Mouse (Mus musculus) CH12.LX (cell line): ENCODE data around the gene Ccdc138. TPM values are rescaled to one million over a fixed set of nuclear protein-coding genes. Genes with fewer than 3 reads are reported as not detected.

ENCODE experiments used
- DNase-seq: peaks from one replicate; pipeline ENCODE4 v3.0.0-alpha.2; 2013; ENCODE audit errors: extremely low read depth
- H3K27ac ChIP-seq: 2 replicates; pipeline ENCODE4 v1.5.1; 2012; ENCODE audit warnings: low read depth, mild to moderate bottlenecking, control low read depth, moderate library complexity; ENCODE audit not compliant: insufficient read depth
- H3K27me3 ChIP-seq: replicated peaks from 2 replicates; pipeline ENCODE3; 2012; ENCODE audit warnings: inconsistent platforms
- H3K36me3 ChIP-seq, 2 experiments: replicated peaks in 1 of 2; 2 replicates each; pipeline versions ENCODE3 to v1.6.1; 2012; ENCODE audit warnings: inconsistent platforms in 1 of 2, low read length in 1 of 2, mild to moderate bottlenecking in 1 of 2, mixed read lengths in 1 of 2, moderate library complexity in 1 of 2; ENCODE audit not compliant: control insufficient read depth in 1 of 2, insufficient read depth in 1 of 2
- H3K4me1 ChIP-seq, 2 experiments: 2 replicates each; pipeline ENCODE4 v1.6.1; 2012; ENCODE audit warnings: inconsistent platforms in 1 of 2, moderate library complexity in 1 of 2; ENCODE audit not compliant: insufficient read depth in 2 of 2, control insufficient read depth in 1 of 2
- H3K4me2 ChIP-seq: 2 replicates; pipeline ENCODE4 v1.6.1; 2012; ENCODE audit warnings: low read depth, mild to moderate bottlenecking, control low read depth; ENCODE audit not compliant: poor library complexity, insufficient read depth, severe bottlenecking
- H3K4me3 ChIP-seq, 3 experiments: fragments of 150-350 bp in 1 of 3; sonication (generic) in 1 of 3; replicated peaks in 1 of 3; 2 replicates each; pipeline versions ENCODE3 to v1.5.1; 2011 to 2012; ENCODE audit warnings: low read depth in 2 of 3, low read length in 2 of 3, mild to moderate bottlenecking in 2 of 3, moderate library complexity in 2 of 3, control low read depth in 1 of 3, improper control_type of control experiment in 1 of 3, inconsistent platforms in 1 of 3, mixed read lengths in 1 of 3; ENCODE audit not compliant: poor library complexity in 1 of 3
- H3K79me2 ChIP-seq: replicated peaks from 2 replicates; pipeline ENCODE4 v1.6.1; 2012; ENCODE audit warnings: mild to moderate bottlenecking, moderate library complexity; ENCODE audit not compliant: control insufficient read depth, poor library complexity, insufficient read depth, severe bottlenecking; ENCODE audit errors: extremely low read depth
- H3K9ac ChIP-seq: 2 replicates; pipeline ENCODE4 v1.6.1; 2012; ENCODE audit warnings: low read depth, mild to moderate bottlenecking, control low read depth, moderate library complexity; ENCODE audit not compliant: insufficient read depth
- H3K9me3 ChIP-seq: replicated peaks from 2 replicates; pipeline ENCODE3; 2012; ENCODE audit warnings: low read length, inconsistent platforms, mixed read lengths
- BHLHE40 ChIP-seq: IDR thresholded peaks from 2 replicates; pipeline ENCODE4 v1.6.1; 2011; ENCODE audit warnings: mild to moderate bottlenecking, low read depth, low read length, improper control_type of control experiment
- CHD2 ChIP-seq: IDR thresholded peaks from 2 replicates; pipeline ENCODE4 v1.6.1; 2011; ENCODE audit warnings: low read length, improper control_type of control experiment
- E2F4 ChIP-seq: IDR thresholded peaks from 2 replicates; pipeline ENCODE4 v1.6.1; 2011; ENCODE audit warnings: low read depth, low read length, improper control_type of control experiment; ENCODE audit not compliant: insufficient replicate concordance
- ELF1 ChIP-seq: IDR thresholded peaks from 2 replicates; pipeline ENCODE4 v1.6.1; 2014; ENCODE audit warnings: low read depth, mild to moderate bottlenecking, inconsistent platforms, low read length, improper control_type of control experiment
- EP300 ChIP-seq: IDR thresholded peaks from 2 replicates; pipeline ENCODE4 v1.6.1; 2011; ENCODE audit warnings: low read length, improper control_type of control experiment
- ETS1 ChIP-seq: conservative IDR thresholded peaks from 2 replicates; pipeline ENCODE4 v1.6.1; 2012; ENCODE audit warnings: low read depth, mild to moderate bottlenecking, inconsistent platforms, low read length, improper control_type of control experiment, moderate library complexity
- GABPA ChIP-seq: IDR thresholded peaks from 2 replicates; pipeline ENCODE4 v1.6.1; 2012; ENCODE audit warnings: low read depth, low read length, improper control_type of control experiment, inconsistent platforms; ENCODE audit not compliant: insufficient replicate concordance
- HCFC1 ChIP-seq: IDR thresholded peaks from 2 replicates; pipeline ENCODE4 v1.6.1; 2012; ENCODE audit warnings: low read depth, mild to moderate bottlenecking, inconsistent platforms, low read length, improper control_type of control experiment
- JUND ChIP-seq: conservative IDR thresholded peaks from 2 replicates; pipeline ENCODE4 v1.6.1; 2011; ENCODE audit warnings: low read depth, low read length, improper control_type of control experiment
- KAT2A ChIP-seq: IDR thresholded peaks from 2 replicates; pipeline ENCODE4 v1.6.1; 2012; ENCODE audit warnings: low read length, improper control_type of control experiment, inconsistent platforms; ENCODE audit not compliant: insufficient replicate concordance
- MAFK ChIP-seq: IDR thresholded peaks from 2 replicates; pipeline ENCODE4 v1.6.1; 2011; ENCODE audit warnings: low read length, improper control_type of control experiment; ENCODE audit not compliant: insufficient replicate concordance
- MAZ ChIP-seq: IDR thresholded peaks from 2 replicates; pipeline ENCODE4 v1.6.1; 2012; ENCODE audit warnings: low read depth, mild to moderate bottlenecking, inconsistent platforms, low read length, improper control_type of control experiment, moderate library complexity
- MEF2A ChIP-seq: IDR thresholded peaks from 2 replicates; pipeline ENCODE4 v1.6.1; 2014; ENCODE audit warnings: low read depth, mild to moderate bottlenecking, inconsistent platforms, low read length, improper control_type of control experiment, borderline replicate concordance
- MXI1 ChIP-seq: IDR thresholded peaks from 2 replicates; pipeline ENCODE4 v1.6.1; 2011; ENCODE audit warnings: mild to moderate bottlenecking, low read depth, low read length, improper control_type of control experiment
- NELFE ChIP-seq: IDR thresholded peaks from 2 replicates; pipeline ENCODE4 v1.6.1; 2011; ENCODE audit warnings: low read depth, low read length, improper control_type of control experiment
- NRF1 ChIP-seq: IDR thresholded peaks from 2 replicates; pipeline ENCODE4 v1.6.1; 2014; ENCODE audit warnings: low read depth, mild to moderate bottlenecking, inconsistent platforms, low read length, improper control_type of control experiment, moderate library complexity
- PAX5 ChIP-seq: IDR thresholded peaks from 2 replicates; pipeline ENCODE4 v1.6.1; 2012; ENCODE audit warnings: low read length, inconsistent platforms, mixed read lengths
- POLR2A ChIP-seq: IDR thresholded peaks from 2 replicates; pipeline ENCODE4 v1.6.1; 2011; ENCODE audit warnings: low read depth, mild to moderate bottlenecking, improper control_type of control experiment, low read length
- POLR2AphosphoS2 ChIP-seq: IDR thresholded peaks from 2 replicates; pipeline ENCODE4 v1.6.1; 2011; ENCODE audit warnings: low read depth, low read length, improper control_type of control experiment
- RAD21 ChIP-seq: IDR thresholded peaks from 2 replicates; pipeline ENCODE4 v1.6.1; 2011; ENCODE audit warnings: low read depth, mild to moderate bottlenecking, low read length, improper control_type of control experiment, moderate library complexity
- RCOR1 ChIP-seq: conservative IDR thresholded peaks from 2 replicates; pipeline ENCODE4 v1.6.1; 2012; ENCODE audit warnings: low read depth, mild to moderate bottlenecking, inconsistent platforms, low read length, improper control_type of control experiment
- SIN3A ChIP-seq: IDR thresholded peaks from 2 replicates; pipeline ENCODE4 v1.6.1; 2012; ENCODE audit warnings: low read length, improper control_type of control experiment, inconsistent platforms
- TBP ChIP-seq: conservative IDR thresholded peaks from 2 replicates; pipeline ENCODE4 v1.6.1; 2011; ENCODE audit warnings: low read depth, low read length, improper control_type of control experiment
- TCF12 ChIP-seq: IDR thresholded peaks from 2 replicates; pipeline ENCODE4 v1.6.1; 2014; ENCODE audit warnings: low read depth, mild to moderate bottlenecking, inconsistent platforms, low read length, improper control_type of control experiment
- UBTF ChIP-seq: IDR thresholded peaks from 2 replicates; pipeline ENCODE4 v1.6.1; 2012; ENCODE audit warnings: low read depth, mild to moderate bottlenecking, inconsistent platforms, low read length, improper control_type of control experiment, moderate library complexity
- USF1 ChIP-seq: IDR thresholded peaks from 2 replicates; pipeline ENCODE4 v1.6.1; 2014; ENCODE audit warnings: low read depth, mild to moderate bottlenecking, inconsistent platforms, low read length, improper control_type of control experiment
- USF2 ChIP-seq: conservative IDR thresholded peaks from 2 replicates; pipeline ENCODE4 v1.6.1; 2011; ENCODE audit warnings: low read depth, low read length, improper control_type of control experiment
- ZC3H11A ChIP-seq: IDR thresholded peaks from 2 replicates; pipeline ENCODE4 v1.6.1; 2012; ENCODE audit warnings: low read depth, mild to moderate bottlenecking, inconsistent platforms, low read length, improper control_type of control experiment
- ZKSCAN1 ChIP-seq: IDR thresholded peaks from 2 replicates; pipeline ENCODE4 v1.6.1; 2012; ENCODE audit warnings: low read depth, inconsistent platforms, low read length, improper control_type of control experiment, borderline replicate concordance
- ZNF384 ChIP-seq: IDR thresholded peaks from 2 replicates; pipeline ENCODE4 v1.6.1; 2012; ENCODE audit warnings: low read depth, low read length, improper control_type of control experiment, inconsistent platforms
- dilution Hi-C: fragments of 300-500 bp; cut with MboI; formaldehyde crosslinking; loops from 2 replicates; pipeline ENCODE4 v1.14.3; 2020; ENCODE audit warnings: low sequenced_read_pairs; ENCODE audit not compliant: extremely low pct_unique_long_range_greater_than_20kb, extremely low pct_ligation_motif_present
- in situ Hi-C: fragments of 300-500 bp; cut with MboI; formaldehyde crosslinking; loops from 3 replicates; pipeline ENCODE4 v1.14.3; 2019; ENCODE audit warnings: low sequenced_read_pairs, low pct_ligation_motif_present, low pct_unique_long_range_greater_than_20kb, mixed read lengths
- polyA plus RNA-seq: library from polyadenylated mRNA; unstranded; fragments of >175 nt; gene quantifications from 2 replicates; pipeline ENCODE4 v1.2.1, GENCODE M21; 2012; ENCODE audit warnings: low read depth; ENCODE audit not compliant: insufficient read length
- total RNA-seq, 2 experiments: library from RNA; depleted of rRNA; stranded (reverse); fragments of 300-350 nt in 1 of 2; fragments of >200 nt in 1 of 2; gene quantifications; 2 replicates each; pipeline ENCODE4 v1.2.3; 2012 to 2014

The Ccdc138 gene
- total and polyA plus RNA-seq, 3 experiments: 1.7 to 3.1 (median 2.2) TPM

- TF ChIP-seq PAX5 (no peak), BHLHE40 (no peak), TCF12 (no peak), KAT2A (no peak), MXI1 (no peak), ETS1 (no peak), ZNF384 (no peak), MAFK (no peak), NRF1 (no peak), EP300 (no peak), USF2 (no peak), RCOR1 (no peak), HCFC1 (no peak), ZKSCAN1 (no peak), CHD2 (no peak), POLR2AphosphoS2 (no peak), UBTF (no peak), E2F4 (no peak), ZC3H11A (no peak)
- Histone ChIP-seq H3K4me3 (no peak overlapping the region), H3K36me3 (no peaks in the 10 kb centered on the region), H3K4me2 (no peak overlapping the region), H3K9me3 (no peaks in the 10 kb centered on the region), H3K4me1 (no peaks in the 10 kb centered on the region), H3K79me2 (no peaks in the 10 kb centered on the region), H3K9ac (no peak overlapping the region), H3K27me3 (no peaks in the 10 kb centered on the region), H3K27ac (no peak overlapping the region)
- no peak for DNase-seq
- in situ Hi-C loops (no loop called here), dilution Hi-C loops (no loop called here)
Measured at GRCm38 (mm10) chr10:58585427-58586223, 87.9 kb downstream of the Ccdc138 start.

- in situ Hi-C loops (no loop called here), dilution Hi-C loops (no loop called here)
- Histone ChIP-seq H3K9ac (no peak overlapping the region), H3K4me3 (no peak overlapping the region), H3K79me2 (no peaks in the 10 kb centered on the region), H3K4me1 (no peaks in the 10 kb centered on the region), H3K4me2 (no peak overlapping the region)
- TF ChIP-seq MAZ (no peak), RAD21 (no peak), TCF12 (no peak), JUND (no peak), TBP (no peak), CHD2 (no peak), BHLHE40 (no peak), SIN3A (no peak), ZKSCAN1 (no peak), NELFE (no peak), MEF2A (no peak), ELF1 (no peak), USF1 (no peak), GABPA (no peak), POLR2A (no peak)
- TF ChIP-seq, all 38 proteins: peak for 0
- H3K36me3 ChIP-seq: no peaks in the 10 kb centered on the region
- H3K27me3 ChIP-seq: peaks cover 1% of the 10 kb centered on the region
- peaks cover 4% of the 10 kb centered on the region for H3K9me3 ChIP-seq
- H3K27ac ChIP-seq: no peak overlapping the region
- no peak for DNase-seq
Measured at GRCm38 (mm10) chr10:58594486-58594885, 96.7 kb downstream of the Ccdc138 start.
